Mouse (Mus musculus) brain, embryonic 18.5 days (tissue): ENCODE data around the gene Ccp110.

Source experiments
- DNase-seq: peaks from one replicate; pipeline ENCODE4 v3.0.0-alpha.2; 2012; ENCODE audit warnings: low read depth, low spot score

Gene Ccp110

DNA sequence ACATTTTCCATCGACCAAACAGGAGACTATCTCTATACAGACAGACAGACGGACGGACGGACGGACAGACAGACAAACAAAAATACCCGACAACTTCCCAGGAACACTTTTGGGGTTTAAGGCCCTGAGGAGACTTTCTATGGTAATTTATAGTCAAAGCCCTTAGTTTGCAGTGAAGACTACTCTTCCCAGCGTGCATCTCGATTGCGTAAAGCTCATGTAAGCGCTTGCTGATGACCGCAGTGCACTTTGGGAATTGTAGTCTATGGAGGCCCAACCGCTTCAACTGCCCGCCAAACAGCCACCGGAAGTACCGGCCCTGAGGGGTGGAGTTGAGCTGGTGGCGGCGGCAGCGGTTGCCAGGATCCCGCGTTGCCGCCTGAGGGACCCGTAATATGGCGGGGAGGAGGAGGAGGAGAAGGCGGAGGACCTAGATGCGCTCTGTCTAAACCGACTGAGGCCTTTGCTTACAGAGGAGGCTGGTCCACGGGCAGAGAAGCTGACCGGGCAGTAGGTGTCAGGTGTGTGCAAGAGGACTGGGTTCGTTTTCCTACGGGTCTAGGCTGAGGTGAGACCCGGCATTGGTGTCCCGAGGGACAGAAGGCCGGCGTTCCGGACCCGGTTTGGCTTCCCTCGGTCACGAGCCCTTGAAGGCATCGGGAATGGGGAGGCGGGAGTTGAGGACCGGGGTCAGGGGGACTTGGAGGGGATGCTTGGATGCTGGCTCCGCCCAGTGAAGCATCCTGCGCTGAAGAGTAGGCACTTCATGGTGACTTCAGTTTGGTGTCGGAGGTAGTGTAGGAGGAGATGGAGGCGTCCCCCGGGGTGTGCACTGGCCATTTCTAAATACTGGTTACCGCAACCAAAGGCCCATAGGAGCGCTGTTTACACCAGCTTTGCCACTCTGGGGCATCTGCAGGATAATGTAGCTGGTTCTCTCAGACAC, at the start of gene Ccp110:
Gene Ccp110, plus strand, starts transcription at position 325 of the 946 bp plus-strand sequence.
- DNase-seq, result peak; percentile 93

DNA sequence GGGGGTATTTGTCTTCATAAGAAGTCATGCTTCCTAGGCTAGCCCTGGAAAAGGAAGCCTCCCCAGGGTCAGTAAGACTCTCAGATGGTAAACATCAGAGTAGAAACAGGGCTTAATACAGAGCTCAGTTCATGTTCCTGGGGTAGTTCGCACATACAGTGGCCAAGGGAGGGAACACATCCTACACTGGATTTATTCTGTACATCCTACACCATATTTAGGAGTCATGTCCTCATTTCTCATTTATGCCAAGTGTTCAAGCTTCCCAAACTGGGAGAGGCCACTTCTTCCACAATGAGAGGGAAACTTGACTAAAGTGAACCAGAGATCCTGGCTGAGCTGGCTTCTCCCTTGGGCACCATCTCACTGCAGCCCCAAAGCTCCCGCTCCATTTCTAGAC, 44.6 kb upstream of the Ccp110 start:
- no peak for DNase-seq

GRCm38 (mm10) chr7:118670142-118670541, 42.2 kb upstream of the Ccp110 start:
- no peak for DNase-seq

GRCm38 (mm10) chr7:118676826-118677225, 35.5 kb upstream of the Ccp110 start:
- no peak for DNase-seq

- DNase-seq, result peak; percentile 56
Observed at GRCm38 (mm10) chr7:118688199-118688598, 24.2 kb upstream of the Ccp110 start.

DNA sequence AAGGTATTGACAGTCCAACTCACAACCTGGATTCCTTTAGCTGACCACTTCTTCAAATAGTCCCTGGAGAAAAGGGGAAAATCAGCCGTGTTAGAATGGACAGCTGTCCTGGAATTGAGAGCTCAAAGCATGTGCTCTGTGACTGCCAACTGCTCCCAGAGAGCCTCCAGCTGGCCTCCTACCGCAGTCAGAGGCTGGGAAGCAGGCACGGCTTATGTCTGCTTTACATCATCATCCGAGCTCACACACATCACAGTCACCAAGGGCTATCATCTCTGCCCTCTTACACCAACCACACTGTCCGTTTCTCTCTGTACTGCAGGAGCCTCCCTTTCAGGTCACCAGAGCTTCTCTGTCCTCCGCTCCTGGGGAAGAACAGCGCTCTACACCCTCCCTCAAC, 23.3 kb upstream of the Ccp110 start:
- DNase-seq, result no peak

DNA sequence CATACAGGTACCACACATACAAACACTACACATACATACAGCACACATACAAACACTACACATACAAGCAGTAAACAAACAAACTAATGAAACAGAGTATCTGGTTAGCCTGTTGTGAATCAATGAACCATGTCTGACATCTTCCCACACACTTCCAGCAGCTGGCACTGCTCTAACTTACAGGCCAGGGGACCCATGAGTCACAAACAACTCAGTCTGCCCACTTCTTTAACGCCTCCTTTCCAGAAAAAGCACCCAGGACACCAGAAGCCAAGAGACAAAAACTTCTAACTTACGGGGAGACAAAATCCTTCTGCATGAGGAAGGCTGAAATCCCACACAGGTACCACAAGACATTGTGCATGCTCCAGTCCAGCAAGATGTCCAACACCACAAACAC, 21.1 kb upstream of the Ccp110 start:
- DNase-seq, result no peak

GRCm38 (mm10) chr7:118696146-118696545, 16.2 kb upstream of the Ccp110 start:
- no peak for DNase-seq

DNA sequence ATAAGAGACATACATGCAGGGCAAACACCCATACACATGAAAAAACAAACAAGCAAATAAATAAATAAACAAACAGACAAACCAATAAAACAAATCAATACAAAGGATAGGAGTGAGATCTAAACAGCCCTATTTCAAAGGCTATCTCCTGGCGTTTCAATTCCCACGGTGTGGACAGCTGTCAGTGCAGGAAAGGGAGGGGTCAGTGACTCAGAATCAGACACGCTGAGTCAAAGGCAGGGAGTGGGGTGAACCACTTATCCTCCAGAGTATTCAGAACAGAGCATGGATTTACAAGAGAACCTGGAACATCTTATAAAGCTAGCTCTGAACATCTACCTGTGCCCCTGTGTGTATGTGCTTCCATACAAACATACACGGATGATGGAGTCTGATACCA, 15.2 kb upstream of the Ccp110 start:
- no peak for DNase-seq

GRCm38 (mm10) chr7:118698882-118699281, 13.5 kb upstream of the Ccp110 start:
- DNase-seq, result no peak

- DNase-seq, result no peak
Observed at GRCm38 (mm10) chr7:118703144-118703561, 9.2 kb upstream of the Ccp110 start.

DNA sequence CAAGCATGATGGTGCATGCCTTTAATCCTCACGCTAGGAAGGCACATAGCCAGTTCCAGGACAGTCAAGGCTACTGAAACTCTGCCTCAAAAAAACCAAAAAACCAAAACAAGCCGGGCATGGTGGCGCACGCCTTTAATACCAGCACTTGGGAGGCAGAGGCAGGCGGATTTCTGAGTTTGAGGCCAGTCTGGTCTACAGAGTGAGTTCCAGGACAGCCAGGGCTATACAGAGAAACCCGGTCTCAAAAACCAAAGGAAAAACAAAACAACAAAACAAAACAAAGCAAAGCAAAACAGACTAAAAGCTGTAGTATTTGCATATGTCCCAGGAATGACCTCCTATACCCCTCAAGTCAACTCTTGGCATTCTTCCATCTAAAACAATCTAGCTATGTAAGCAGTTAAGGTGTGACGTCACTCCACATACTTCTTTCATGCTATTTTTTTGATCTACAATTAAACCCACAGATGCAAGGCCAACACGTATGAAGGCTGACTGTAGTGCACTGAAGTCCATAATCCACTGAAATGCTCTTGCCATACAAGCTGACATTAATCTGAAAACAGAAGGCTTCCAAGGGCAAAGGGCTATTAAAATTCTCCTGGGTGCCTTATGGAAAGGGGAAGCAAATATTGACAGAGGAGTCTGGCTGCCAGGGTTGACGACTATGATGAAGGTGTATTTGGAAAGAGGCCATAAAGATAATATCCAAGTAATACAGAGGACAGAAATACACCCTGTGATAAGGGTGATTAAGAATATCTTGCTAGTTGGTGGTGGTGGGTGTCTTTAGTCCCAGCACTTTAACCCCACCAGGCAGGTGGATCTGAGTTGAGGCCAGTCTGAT, 8.1 kb upstream of the Ccp110 start:
- DNase-seq, result no peak

DNA sequence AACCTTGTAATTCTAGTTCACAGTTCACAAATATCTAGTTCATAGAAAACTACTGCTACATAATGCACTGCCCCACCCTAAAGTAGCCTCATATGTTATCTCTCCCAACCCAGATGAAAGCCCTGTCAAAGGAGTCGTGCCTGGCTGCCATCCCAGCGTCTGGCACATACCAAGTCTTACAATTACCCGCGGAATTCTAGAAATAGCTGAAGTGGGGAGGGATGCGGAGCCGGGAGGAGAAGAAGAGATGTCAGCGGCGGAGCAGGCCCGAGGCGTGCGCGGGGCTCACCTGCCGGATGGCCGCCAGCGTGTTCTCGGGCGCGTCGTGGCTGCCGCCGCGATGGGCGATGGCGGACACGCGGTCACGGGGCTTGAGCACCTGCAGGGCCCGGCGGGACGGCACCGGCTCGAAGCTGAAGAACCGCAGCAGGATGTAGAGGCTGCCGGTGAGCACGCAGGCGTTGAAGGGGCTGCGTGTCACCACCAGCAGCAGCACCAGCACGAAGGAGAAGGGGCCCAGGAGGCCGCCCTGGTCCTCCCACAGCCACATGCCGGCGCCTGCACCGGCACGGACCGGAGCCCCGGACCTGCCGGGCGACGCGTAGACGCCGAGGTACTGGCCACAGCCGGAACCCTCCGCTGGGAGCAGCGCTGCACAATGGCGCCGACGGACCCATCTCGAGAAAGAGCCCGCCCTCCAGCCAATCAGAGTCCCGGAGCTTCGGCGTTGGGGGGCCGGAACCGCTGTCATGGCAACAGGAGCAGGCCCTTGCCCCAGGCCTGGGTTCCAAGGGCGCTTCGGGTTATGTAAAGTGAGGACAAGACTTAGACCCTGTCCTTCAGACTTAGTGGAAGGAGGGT, 7.0 kb upstream of the Ccp110 start, which contains the start of gene Gde1:
Gene Gde1, minus strand, starts transcription at position 678 of the 861 bp plus-strand sequence.
- DNase-seq, result peak; percentile 77

GRCm38 (mm10) chr7:118706051-118706450, 6.3 kb upstream of the Ccp110 start:
- no peak for DNase-seq

GRCm38 (mm10) chr7:118706488-118706887, 5.9 kb upstream of the Ccp110 start:
- DNase-seq, result no peak

GRCm38 (mm10) chr7:118707216-118707615, 5.1 kb upstream of the Ccp110 start:
- DNase-seq, result no peak

- no peak for DNase-seq
Observed at GRCm38 (mm10) chr7:118708002-118708401, 4.3 kb upstream of the Ccp110 start.

GRCm38 (mm10) chr7:118710776-118711175, 1.6 kb upstream of the Ccp110 start:
- no peak for DNase-seq

DNA sequence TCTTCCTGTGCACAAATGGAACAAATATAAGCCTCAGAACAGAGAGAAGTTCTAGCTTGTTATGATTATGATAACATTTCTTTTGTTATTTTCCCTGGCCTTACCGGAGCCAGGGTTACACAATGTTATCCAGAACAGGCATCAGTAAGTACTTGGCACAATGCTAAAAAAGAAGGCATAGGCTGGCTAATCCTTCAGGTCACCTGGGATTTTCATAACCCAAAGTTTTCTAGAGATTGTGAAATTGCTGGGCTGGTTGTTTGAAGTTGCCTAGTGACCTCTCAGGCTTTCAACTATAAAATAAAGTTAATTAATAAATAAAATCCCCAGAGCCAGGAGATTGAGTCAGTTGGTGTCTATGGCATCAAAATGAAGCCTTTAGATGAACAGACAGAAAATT, 2.5 kb downstream of the Ccp110 start:
- no peak for DNase-seq

DNA sequence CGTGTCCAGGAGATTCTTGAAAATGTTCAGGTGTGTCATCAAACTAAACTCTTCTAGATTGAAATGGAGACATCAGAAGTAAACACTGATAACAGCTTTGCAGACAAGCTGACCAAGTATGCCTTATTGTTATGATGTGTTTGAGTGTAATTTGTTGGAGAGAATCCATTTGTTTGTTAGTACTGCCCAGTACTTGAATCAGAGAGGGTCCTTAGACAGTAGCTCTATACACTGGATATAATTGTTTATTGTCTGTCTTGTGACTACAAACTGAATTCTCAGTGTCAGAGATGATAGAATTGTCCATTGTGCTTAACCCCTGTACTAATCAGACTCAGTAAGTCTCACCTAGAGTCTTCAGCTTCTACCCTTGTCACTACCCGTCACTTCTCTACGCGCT, 5.7 kb downstream of the Ccp110 start:
- no peak for DNase-seq

DNA sequence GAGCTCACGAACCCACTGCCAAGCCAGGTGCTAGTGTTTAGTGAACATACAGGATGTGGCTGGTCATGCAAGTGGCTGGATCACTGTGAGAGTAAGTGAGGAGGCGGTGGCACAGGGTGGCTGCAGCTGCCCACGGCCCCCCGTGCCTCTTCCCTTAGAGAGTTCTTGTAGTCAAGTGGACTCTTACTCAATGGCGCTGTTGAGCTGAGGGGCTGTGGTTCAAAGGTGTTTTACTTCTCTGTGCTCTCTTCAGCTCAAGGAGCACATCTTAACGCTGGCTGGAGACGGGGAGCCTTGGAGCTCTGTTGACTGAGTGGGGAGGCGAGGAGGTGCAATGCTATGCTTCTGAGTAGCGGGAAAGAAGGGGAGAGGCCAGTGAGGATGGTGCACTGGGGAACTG, 11.6 kb downstream of the Ccp110 start:
- no peak for DNase-seq
